Mouse (Mus musculus): ENCODE measurements around the gene Chrng. TPM values are rescaled to one million over a fixed set of nuclear protein-coding genes. Genes with fewer than 3 reads are reported as not detected.

Gene Chrng
- polyA plus RNA-seq, 1 experiment = 0.22 TPM

DNA sequence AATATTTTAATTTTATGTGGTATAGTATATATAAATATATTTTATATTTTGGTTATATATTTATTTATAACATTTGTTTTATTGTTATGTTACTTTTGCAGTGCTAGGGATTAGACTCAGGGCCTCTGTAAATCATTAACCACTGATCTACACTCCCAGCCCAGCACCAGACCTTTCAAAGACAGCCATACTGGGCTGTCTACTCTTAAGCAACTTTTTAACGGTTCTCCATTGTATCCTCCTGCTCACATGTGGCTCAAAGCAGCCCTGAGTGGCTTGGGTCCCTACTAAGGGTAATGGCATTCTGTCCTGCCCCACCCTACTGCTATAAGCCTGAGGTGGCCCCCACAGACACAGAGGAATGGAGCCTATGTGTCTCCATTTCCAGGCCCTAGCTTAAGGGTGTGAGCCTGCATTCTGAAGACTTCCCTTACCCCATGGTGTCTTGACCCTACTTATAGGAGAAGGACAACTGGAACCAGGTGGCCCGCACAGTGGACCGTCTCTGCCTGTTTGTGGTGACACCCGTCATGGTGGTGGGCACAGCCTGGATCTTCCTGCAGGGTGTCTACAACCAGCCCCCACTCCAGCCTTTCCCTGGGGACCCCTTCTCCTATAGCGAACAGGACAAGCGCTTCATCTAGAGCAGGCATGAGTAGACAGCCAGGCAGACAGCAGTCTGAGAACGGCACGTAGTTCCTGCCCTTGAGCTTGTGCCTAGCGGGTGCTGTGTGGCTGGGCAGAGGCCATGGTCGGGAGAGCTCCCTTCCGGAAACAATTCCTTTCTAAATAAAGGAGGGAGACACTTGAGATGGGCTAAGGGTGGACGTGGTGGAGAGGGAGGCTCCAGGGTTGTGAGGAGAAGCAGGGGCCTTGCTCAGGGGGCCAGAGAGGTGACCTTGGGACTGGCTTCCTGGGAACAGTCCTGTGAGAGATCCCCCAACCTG, 6.1 kb upstream of the Chrng start:
- DNase-seq (ENCODE audit: low read depth) = no peak

- no peak for DNase-seq (ENCODE audit: low read depth)
These were observed 3.6 kb upstream of the Chrng start for GRCm38 (mm10) chr1:87200811-87201210.

- DNase-seq (ENCODE audit: low read depth) = no peak
These were observed 2.6 kb upstream of the Chrng start for GRCm38 (mm10) chr1:87201848-87202247.

DNA sequence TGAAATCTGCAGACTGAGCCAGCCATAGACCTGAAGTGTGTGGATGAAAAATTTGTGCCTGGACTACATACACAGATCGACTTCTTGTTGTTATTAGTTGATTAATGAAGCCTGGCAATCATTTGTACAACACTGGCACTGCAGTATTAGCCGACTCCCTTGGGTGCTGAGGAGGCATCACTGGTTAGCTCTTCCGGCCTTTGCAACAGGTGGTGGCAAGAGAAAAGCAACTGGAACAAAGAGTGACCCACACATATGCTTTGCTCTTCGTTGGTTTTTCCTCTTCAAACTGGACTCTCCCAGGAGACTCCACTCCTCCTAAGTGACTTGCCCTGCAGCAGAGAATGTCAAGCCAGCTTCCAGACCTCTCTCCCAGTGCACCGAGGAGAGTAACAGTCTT, 678 bp upstream of the Chrng start:
- no peak for DNase-seq (ENCODE audit: low read depth)

- DNase-seq (ENCODE audit: low read depth) = no peak
These were observed 581 bp downstream of the Chrng start for GRCm38 (mm10) chr1:87205038-87205437.

- DNase-seq (ENCODE audit: low read depth) = no peak
These were observed 1.0 kb downstream of the Chrng start for GRCm38 (mm10) chr1:87205502-87205901.

DNA sequence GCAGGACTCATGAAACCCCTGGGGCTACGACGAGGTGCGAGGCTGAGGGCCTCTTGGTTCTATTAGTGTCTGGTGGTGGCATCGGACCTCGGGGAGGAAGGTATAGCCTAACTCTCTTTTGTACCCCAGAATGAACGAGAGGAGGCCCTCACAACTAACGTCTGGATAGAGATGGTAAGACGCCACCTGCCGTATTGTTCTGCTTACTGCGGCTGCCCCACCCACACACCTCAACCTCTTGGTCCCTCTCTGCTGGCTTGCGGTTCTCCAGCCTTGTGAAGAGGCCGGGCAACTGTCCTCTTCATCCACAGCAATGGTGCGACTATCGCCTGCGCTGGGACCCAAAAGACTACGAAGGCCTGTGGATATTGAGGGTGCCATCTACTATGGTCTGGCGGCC, 1.9 kb downstream of the Chrng start:
- no peak for DNase-seq (ENCODE audit: low read depth)

GRCm38 (mm10) chr1:87211431-87211830, 7.0 kb downstream of the Chrng start:
- no peak for DNase-seq (ENCODE audit: low read depth)

- peak; percentile 30 for DNase-seq (ENCODE audit: low read depth)
These were observed 9.6 kb downstream of the Chrng start, which contains the start of gene Eif4e2 for GRCm38 (mm10) chr1:87213735-87214704. Gene Eif4e2, plus strand, starts transcription at chr1:87213914.

- no peak for DNase-seq (ENCODE audit: low read depth)
These were observed 10.3 kb downstream of the Chrng start for GRCm38 (mm10) chr1:87214748-87215147.

GRCm38 (mm10) chr1:87217938-87218337, 13.5 kb downstream of the Chrng start:
- DNase-seq (ENCODE audit: low read depth) = no peak

DNA sequence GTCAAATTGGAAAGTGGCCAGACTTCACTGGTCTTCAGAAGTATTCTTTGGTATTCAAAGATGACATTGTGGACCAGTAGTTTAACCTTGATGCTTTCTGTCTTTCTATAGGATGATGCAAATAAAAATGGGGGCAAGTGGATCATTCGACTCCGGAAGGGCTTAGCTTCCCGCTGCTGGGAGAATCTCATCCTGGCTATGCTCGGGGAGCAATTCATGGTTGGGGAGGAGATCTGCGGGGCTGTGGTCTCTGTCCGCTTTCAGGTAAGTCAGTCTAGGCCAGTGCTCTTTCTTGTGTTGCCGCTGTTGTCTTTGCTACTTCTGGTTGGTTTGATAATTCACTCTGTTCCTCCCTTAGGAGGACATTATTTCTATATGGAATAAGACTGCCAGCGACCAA, 21.3 kb downstream of the Chrng start:
- DNase-seq (ENCODE audit: low read depth) = no peak

DNA sequence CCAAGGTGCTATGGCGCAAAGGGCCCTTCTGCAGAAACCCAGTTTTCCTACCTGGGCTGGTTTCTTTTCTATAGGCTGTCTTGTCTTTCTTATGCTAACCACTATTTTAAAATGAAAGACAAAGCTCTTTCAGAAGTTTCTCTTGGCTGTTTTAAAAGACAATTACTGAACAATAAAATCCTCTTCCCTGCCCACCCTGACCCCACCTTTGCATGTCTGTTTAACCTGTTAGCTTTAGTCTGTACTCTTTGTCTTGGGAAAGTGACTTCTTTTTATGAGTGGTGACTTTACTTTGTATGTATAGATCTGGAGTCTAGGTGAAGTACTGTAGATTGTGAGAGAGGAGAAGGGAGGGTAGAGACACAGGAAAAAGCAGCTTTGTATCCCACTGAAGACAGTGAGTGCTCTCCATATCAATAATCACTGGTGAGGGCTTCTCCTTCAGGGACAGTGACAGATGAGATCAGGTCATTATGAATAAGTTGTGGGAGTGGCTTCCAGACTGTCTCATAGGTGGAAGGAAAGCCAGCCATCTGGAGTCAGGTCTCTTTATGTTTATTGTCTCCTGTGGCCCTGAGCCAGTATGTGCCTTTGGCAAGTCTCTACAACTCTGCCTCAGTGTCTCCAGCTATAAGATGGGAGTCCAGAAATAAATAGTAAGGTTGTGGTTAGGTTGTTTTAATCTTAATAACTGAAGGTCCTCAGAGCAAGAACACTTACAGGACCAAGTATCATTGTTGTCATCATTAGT, 22.1 kb downstream of the Chrng start:
- DNase-seq (ENCODE audit: low read depth) = no peak

DNA sequence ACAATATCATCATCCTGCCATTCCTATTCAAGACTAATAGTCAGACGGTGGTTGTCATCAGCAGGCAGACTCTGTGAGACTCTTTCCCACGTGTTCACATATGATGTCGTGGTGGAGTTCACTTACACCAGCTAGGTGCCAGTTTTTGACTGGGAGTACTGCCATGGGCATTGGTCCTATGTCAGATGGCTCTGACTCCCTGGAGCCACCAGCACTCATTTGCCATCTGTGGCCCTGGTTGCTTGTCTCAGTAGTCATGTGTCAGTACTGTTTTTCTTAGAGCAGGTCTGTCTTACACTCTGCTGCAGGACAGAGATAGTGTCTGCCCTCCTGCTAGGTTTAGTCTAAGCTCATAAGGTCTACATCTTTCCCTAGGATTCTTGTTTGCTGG, 22.7 kb downstream of the Chrng start:
- no peak for DNase-seq (ENCODE audit: low read depth)

GRCm38 (mm10) chr1:87230606-87231005, 26.1 kb downstream of the Chrng start:
- DNase-seq (ENCODE audit: low read depth) = no peak

GRCm38 (mm10) chr1:87232197-87232596, 27.7 kb downstream of the Chrng start:
- DNase-seq (ENCODE audit: low read depth) = no peak

GRCm38 (mm10) chr1:87239056-87239455, 34.6 kb downstream of the Chrng start:
- no peak for DNase-seq (ENCODE audit: low read depth)

GRCm38 (mm10) chr1:87243021-87243420, 38.6 kb downstream of the Chrng start:
- DNase-seq (ENCODE audit: low read depth) = no peak

DNA sequence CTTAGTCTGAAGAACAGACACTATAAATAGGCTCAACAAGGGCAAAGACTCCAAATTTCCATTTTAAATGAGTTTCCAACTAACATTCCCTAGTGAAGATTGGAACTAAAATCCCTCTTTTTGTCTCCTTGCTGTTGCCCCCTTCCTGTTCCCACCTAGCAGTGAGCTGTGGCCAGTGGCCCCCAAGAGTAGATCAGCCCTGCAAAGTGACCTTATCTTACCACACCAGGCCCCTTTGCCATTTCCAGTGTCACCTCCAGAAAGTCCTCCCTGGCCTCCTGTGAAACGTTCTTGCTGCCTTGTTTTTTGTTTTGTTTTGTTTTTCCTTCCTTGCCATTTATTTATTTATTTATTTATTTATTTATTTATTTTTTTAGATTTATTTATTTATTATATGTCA, 41.0 kb downstream of the Chrng start:
- no peak for DNase-seq (ENCODE audit: low read depth)

GRCm38 (mm10) chr1:87245929-87246815, 41.7 kb downstream of the Chrng start:
- DNase-seq (ENCODE audit: low read depth) = no peak
